Mouse (Mus musculus): ENCODE data around the gene Satb2. TPM values are rescaled to one million over a fixed set of nuclear protein-coding genes. Genes with fewer than 3 reads are reported as not detected.

Gene Satb2
- total RNA-seq, 1 experiment from 2014 or later: 0.23 TPM

- no peak for ATAC-seq (ENCODE audit: extremely low read depth, insufficient number of reproducible peaks, low FRiP score, poor library complexity, severe bottlenecking)
These were observed 2.2 kb downstream of the Satb2 start for GRCm38 (mm10) chr1:56976044-56976824.

DNA sequence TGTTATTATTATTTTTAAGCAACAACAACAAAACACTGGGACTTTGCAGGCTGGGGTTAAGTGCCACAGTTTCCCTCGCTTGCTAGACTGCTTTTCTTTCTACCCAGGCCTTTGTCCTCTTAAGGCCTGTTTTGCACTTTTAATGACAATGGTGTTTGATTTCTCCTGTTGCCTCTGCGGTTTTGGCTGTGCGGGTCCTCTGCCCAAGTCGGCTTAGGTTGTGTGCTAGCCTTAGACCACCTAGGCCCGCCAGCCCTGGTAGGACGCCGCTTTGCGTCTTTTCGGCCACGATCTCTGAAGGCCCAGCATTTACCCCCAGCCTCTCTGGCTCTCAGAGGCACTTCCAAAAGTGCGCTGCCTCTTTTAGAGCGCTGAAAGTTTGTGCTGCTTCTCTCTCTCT lies 2.9 kb downstream of the Satb2 start:
- ATAC-seq (ENCODE audit: extremely low read depth, insufficient number of reproducible peaks, low FRiP score, poor library complexity, severe bottlenecking): no peak

GRCm38 (mm10) chr1:56974187-56974586 lies 4.3 kb downstream of the Satb2 start:
- ATAC-seq (ENCODE audit: extremely low read depth, insufficient number of reproducible peaks, low FRiP score, poor library complexity, severe bottlenecking): no peak

DNA sequence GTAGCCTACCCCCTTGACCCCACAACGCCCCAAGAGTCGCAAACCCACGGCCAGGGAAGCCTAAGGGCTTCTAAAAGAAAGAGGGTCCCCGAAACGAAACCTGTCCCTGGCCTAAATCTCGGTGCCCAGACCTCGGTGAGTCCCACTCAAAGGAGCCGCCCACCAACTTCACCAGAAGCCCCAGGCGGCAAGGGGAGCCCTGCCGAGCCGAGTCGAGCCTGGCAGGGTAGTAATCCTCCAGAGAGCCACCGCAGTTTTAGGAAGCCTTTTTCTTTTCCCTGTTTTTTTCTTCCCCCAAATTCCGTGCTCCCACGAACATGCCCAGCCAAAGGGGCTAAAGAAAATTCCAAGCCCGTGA lies 4.9 kb downstream of the Satb2 start:
- no peak for ATAC-seq (ENCODE audit: extremely low read depth, insufficient number of reproducible peaks, low FRiP score, poor library complexity, severe bottlenecking)

GRCm38 (mm10) chr1:56972950-56973592 lies 5.4 kb downstream of the Satb2 start:
- peak; percentile 35; the same call in 1 of the 2 replicates for ATAC-seq (ENCODE audit: extremely low read depth, insufficient number of reproducible peaks, low FRiP score, poor library complexity, severe bottlenecking)

- no peak for ATAC-seq (ENCODE audit: extremely low read depth, insufficient number of reproducible peaks, low FRiP score, poor library complexity, severe bottlenecking)
These were observed 6.0 kb downstream of the Satb2 start for GRCm38 (mm10) chr1:56972251-56972949.

DNA sequence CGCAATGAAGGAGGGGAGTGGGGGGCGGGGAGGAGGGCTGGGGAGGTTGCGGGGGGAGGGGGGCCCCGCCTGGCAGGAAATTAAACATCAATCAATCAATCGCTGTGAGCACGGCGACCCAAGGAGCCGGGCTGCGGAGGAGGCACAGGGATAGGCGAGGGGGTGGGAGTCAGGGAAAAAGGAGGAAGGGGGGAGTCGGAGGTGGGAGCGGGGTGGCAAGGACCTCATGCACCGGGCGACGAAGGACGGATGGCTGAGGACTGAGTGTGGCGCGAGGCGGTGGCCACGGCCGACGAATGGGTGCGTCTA lies 6.6 kb downstream of the Satb2 start:
- no peak for ATAC-seq (ENCODE audit: extremely low read depth, insufficient number of reproducible peaks, low FRiP score, poor library complexity, severe bottlenecking)

GRCm38 (mm10) chr1:56971441-56971861 lies 7.0 kb downstream of the Satb2 start:
- no peak for ATAC-seq (ENCODE audit: extremely low read depth, insufficient number of reproducible peaks, low FRiP score, poor library complexity, severe bottlenecking)

DNA sequence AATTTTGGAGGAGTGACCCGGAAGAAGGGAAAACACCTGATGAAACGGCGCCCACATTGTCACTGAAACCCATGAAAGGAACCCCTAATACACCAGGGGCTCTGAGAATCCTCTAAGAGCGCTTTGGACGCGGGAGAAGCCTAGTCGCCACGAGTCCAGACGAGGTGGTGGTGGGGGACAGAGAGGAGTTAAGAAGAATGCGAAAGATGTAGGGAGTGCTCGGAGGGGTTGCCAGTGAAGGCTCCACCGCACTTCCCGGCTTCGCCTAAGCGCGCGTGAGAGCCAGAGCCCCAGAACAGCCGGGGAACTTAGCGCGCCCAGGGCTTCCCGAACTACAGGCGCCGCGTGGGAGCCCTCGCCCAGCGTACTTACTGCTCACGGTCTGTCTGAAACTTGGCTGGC lies 7.7 kb downstream of the Satb2 start:
- ATAC-seq (ENCODE audit: extremely low read depth, insufficient number of reproducible peaks, low FRiP score, poor library complexity, severe bottlenecking): no peak

- no peak for ATAC-seq (ENCODE audit: extremely low read depth, insufficient number of reproducible peaks, low FRiP score, poor library complexity, severe bottlenecking)
These were observed 8.8 kb downstream of the Satb2 start for GRCm38 (mm10) chr1:56969364-56970360.

DNA sequence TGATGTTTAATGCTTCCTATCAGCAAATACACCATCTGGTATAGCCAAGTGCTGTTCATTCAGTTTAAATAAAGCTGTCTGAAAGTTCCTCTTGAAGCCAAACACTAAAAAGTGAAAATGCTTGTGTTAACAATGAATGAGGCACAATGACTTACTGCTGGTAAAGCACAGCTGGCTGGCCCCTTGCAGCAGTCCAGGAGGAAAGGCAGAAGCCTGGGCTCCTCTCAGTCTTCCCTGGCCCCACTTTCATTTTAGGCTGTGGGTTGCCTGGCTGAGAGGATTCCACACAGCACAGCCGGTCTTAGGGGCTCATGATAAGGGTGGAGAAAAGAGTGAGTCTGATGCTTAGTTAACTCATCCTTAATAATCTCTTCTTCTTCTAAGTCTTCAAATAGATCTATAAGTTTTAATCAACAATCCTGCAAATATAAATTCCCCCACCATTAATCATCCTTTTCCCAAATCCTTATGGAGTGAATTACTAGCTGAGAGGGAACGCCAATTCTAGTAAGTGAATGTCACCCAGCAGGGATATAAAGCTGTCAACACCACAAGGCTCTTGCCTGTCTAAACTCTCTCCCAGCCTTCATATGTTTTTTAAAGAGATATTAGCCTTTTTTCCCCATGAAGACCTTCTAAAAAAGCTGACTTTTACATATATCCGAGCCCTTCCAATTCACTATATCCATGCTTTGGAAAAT lies 12.4 kb downstream of the Satb2 start:
- no peak for ATAC-seq (ENCODE audit: extremely low read depth, insufficient number of reproducible peaks, low FRiP score, poor library complexity, severe bottlenecking)

- ATAC-seq (ENCODE audit: extremely low read depth, insufficient number of reproducible peaks, low FRiP score, poor library complexity, severe bottlenecking): no peak
These were observed 14.0 kb downstream of the Satb2 start for GRCm38 (mm10) chr1:56964493-56964892.

DNA sequence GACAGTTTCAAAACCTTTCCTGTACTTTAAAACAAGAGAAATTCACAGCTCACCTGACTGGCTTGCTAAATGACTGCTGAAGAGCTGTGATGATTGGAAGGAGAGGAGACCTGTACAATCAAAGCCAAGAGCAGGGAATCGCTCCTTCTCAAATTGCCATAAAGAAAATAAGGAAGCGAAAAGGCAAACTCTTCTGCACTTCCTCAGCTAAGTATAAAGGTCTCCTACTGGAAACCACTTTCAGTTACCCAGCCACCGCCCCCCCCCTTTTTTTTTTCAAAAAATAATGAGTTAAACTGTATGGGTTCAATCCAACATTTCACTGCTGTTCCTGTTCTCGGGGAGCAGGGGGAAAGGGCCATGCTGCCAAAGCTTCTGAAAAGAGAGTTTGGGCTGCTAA lies 15.2 kb downstream of the Satb2 start:
- no peak for ATAC-seq (ENCODE audit: extremely low read depth, insufficient number of reproducible peaks, low FRiP score, poor library complexity, severe bottlenecking)

DNA sequence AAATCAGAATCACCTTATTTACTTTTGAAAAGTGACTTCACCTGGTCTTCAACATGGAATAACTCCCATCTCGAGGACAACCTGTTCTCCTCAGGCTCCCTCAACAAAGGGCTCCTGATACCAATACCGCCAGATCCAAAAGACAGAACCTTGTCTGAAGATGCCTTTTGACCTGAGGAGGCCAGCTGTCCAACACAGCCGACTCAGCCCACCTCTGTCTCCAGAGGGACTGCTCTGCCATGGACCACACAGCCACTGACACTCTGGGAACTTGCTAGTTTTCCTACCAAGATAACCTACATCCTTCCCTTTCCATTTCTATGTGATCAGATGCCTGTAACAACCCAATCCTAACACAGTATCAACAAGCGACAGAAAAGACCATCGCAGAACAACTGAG lies 19.5 kb downstream of the Satb2 start:
- ATAC-seq (ENCODE audit: extremely low read depth, insufficient number of reproducible peaks, low FRiP score, poor library complexity, severe bottlenecking): no peak

- ATAC-seq (ENCODE audit: extremely low read depth, insufficient number of reproducible peaks, low FRiP score, poor library complexity, severe bottlenecking): no peak
These were observed 20.5 kb downstream of the Satb2 start for GRCm38 (mm10) chr1:56957942-56958341.

DNA sequence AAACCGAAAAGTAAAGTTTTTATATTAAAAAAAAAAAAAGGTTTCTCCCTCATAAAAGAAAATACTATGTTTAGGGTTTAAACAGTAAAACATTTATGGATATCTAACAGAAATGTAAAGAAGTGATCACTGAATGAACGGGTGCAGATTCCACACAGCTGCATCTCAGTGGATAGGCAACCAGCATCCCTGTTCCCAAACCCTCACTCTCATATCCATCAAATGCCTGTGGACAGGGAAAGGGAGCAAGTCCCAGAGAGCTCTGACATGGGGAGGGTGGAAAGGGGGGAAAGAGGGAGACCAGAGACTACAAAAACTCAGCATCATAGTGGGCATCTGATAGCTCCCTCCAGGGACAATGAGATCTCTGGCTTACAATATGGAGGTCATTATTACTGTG lies 21.6 kb downstream of the Satb2 start:
- ATAC-seq (ENCODE audit: extremely low read depth, insufficient number of reproducible peaks, low FRiP score, poor library complexity, severe bottlenecking): no peak

GRCm38 (mm10) chr1:56955739-56956085 lies 22.7 kb downstream of the Satb2 start:
- ATAC-seq (ENCODE audit: extremely low read depth, insufficient number of reproducible peaks, low FRiP score, poor library complexity, severe bottlenecking): no peak

DNA sequence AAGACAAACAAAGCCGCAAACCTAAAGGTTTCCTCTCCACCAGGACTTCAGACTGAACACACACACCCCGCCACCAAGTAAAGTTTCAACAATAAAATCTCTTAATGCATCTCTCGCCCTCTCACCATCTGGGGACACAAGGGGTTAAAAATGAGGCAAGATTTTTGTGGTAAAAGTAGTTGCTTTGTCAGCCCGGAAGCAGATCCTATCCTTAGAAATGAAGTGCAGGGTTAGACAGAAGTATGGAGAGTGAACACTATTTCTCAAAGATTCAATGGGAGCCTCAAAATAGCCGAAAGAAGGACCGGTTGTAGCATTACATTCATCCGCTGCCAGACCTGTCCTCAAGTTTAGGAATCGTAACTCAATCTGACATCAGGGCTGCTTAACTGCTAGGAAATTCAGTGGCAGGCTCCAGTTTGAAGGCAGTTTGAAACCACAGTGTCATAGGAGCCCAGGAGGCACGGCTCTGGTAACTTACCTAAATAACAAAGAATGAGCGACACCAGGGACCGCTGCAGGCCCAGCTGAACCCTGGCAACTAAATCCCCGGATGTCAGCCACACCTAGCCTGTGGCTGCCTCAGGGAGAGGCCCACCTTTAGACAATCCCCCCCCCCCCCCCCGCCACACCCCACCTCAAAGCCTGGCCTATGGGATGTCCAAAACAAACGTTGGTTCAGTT lies 23.3 kb downstream of the Satb2 start:
- no peak for ATAC-seq (ENCODE audit: extremely low read depth, insufficient number of reproducible peaks, low FRiP score, poor library complexity, severe bottlenecking)
